Mouse (Mus musculus): ENCODE measurements at regions not wholly inside any gene's neighbourhood (a gene's known extent, or its start where the extent isn't known, plus 50 kb on each side); places are given as distances from the start of the nearest gene placed in this dataset. TPM values are rescaled to one million over a fixed set of nuclear protein-coding genes. Genes with fewer than 3 reads are reported as not detected.

DNA sequence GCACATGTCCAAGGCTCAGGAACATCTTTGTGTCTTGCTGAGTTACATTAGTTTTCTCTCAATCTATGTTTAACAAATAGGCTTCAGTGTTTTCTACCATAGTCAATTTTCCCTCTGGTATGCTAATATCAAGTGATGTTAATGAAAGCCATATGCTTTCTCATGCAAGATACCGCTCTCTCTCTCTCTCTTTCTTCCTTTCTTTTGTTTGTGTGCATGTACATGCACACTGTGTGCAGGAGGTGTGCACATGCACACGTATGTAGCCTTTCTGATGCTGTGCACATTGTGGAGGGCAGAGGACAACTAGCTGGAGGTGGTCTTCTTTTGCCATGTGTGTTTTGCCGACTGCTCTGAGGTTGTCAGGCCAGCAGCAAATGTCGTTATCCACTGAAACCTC, 69.0 kb upstream of the Klf12 start:
- DNase-seq (ENCODE audit: low spot score in 2 of 2), result no peak

DNA sequence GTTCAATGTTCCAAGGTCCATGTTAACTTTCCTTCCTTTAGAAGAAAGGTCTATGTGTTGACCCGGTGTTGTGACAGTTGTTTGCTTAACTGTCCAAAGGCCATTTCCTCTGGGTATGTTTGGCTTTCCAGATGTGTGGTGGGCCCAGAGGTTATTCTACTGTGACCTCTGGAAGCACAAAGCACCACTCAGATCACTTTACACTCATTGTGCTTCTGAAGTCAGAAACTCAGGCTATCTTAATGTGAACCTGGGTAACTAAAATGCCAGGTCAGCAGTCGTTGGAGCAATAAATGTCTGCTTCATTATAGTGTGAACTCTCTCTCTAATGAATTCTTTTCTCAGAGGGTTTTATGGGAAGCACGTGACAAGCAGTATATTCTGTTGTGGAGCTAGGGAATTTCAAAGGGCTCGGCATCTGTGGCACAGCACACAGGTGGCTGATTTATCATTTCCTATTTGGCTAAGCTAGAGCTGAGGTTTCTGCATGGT, 68.5 kb upstream of the Klf12 start:
- DNase-seq (ENCODE audit: low spot score in 2 of 2), result no peak

- DNase-seq (ENCODE audit: low spot score in 2 of 2), result no peak
Measured at GRCm38 (mm10) chr14:100351004-100351403, 66.5 kb upstream of the Klf12 start.

GRCm38 (mm10) chr14:100350021-100350790, 65.7 kb upstream of the Klf12 start:
- no peak for DNase-seq (ENCODE audit: low spot score in 2 of 2)

- no peak for DNase-seq (ENCODE audit: low spot score in 2 of 2)
Measured at GRCm38 (mm10) chr14:100348336-100349164, 64.1 kb upstream of the Klf12 start.

GRCm38 (mm10) chr14:100336926-100337325, 52.4 kb upstream of the Klf12 start:
- no peak for DNase-seq (ENCODE audit: low spot score in 2 of 2)

Small RNA genes in the stretch of these regions (microRNA-seq; reads per million reads assigned to microRNA genes)
- not detected for gene Gm22401

Data from gastrocnemius, adult 8-10 months (tissue).